Mouse (Mus musculus) ES-Bruce4 (cell line): ENCODE data around the gene Zfp941.
A peak's percentile ranks its signal among the peaks of the same experiment; 100 is the strongest.

Experiments
- CTCF ChIP-seq: IDR thresholded peaks from one replicate; pipeline ENCODE4 v1.8.1; 2011; ENCODE audit warnings: low read depth, low read length
- EP300 ChIP-seq: IDR thresholded peaks from 2 replicates; pipeline ENCODE4 v1.6.1; 2011; ENCODE audit warnings: low read depth, low read length; ENCODE audit not compliant: insufficient read depth
- POLR2A ChIP-seq: IDR thresholded peaks from one replicate; pipeline ENCODE4 v1.8.1; 2011; ENCODE audit warnings: low read length; ENCODE audit not compliant: insufficient read depth

- no peak for TF ChIP-seq CTCF
- TF ChIP-seq POLR2A = no peak
- TF ChIP-seq EP300 = peak; percentile 67; the same call in 1 of the 2 replicates
Observed at GRCm38 (mm10) chr7:140840750-140841735, 19.1 kb upstream of the Zfp941 start.
